In genomic region chr4:41654217-41654616, GRCm38 (mm10) we compare ENCODE assay signal across 8 mouse cellular contexts. TPM values are rescaled to one million over a fixed set of nuclear protein-coding genes. Genes with fewer than 3 reads are reported as not detected.
DNase-seq lines count a peak whose midpoint lies in the region; ATAC-seq and TF ChIP-seq lines count a peak whose summit lies in the region.

No protein-coding gene starts in this region.

- H3K9ac ChIP-seq in forebrain, embryonic 14.5 days (ENCODE audit: low read length), result no peak overlapping the region

- H3K4me2 ChIP-seq in forebrain, embryonic 14.5 days (ENCODE audit: low read length), result no peak overlapping the region

- DNase-seq in testis, postnatal 14 days (ENCODE audit: low spot score), result no peak
- DNase-seq in cerebellum, adult 11 months, result peak; percentile 70
- DNase-seq in forebrain, embryonic 14.5 days (ENCODE audit: low spot score), result peak; percentile 66
- peak; percentile 66 for DNase-seq in kidney, adult 2 months
- peak; percentile 49 to 53 for DNase-seq in lung, adult 18-20 months

- no peaks in the 10 kb centered on the region for H3K36me3 ChIP-seq in testis, adult 2 months (ENCODE audit: control insufficient read depth, insufficient read depth, low read length)
- peaks cover 32% of the 10 kb centered on the region for H3K36me3 ChIP-seq in forebrain, embryonic 14.5 days (ENCODE audit: control insufficient read depth, insufficient read depth, low read length)
- H3K36me3 ChIP-seq in kidney, adult 2 months (ENCODE audit: control insufficient read depth, insufficient read depth, low read length), result no peaks in the 10 kb centered on the region

- no peak overlapping the region for H3K27ac ChIP-seq in testis, adult 2 months (ENCODE audit: control insufficient read depth, insufficient read depth, low read depth, low read length)
- no peak overlapping the region for H3K27ac ChIP-seq in forebrain, embryonic 14.5 days (ENCODE audit: low read depth, low read length)
- no peak overlapping the region for H3K27ac ChIP-seq in kidney, adult 2 months (ENCODE audit: insufficient read depth, low read depth, low read length)
- H3K27ac ChIP-seq in olfactory bulb, adult 2 months (ENCODE audit: insufficient read depth, low read depth, low read length), result no peak overlapping the region

- no peak for TF ChIP-seq POLR2A in testis, adult 2 months (IDR thresholded peaks at IDR 0.05; ENCODE audit: control insufficient read depth, low read depth, low read length)
- no peak for TF ChIP-seq POLR2A in kidney, adult 2 months (IDR thresholded peaks at IDR 0.05; ENCODE audit: low read depth, low read length)
- no peak for TF ChIP-seq POLR2A in olfactory bulb, adult 2 months (IDR thresholded peaks at IDR 0.05; ENCODE audit: insufficient read depth, low read depth, low read length)

- peaks cover 7% of the 10 kb centered on the region; the same call in 1 of the 2 replicates for H3K4me1 ChIP-seq in testis, adult 2 months (ENCODE audit: control insufficient read depth, insufficient read depth, low read length)
- peaks cover 5% of the 10 kb centered on the region; the same call in 1 of the 2 replicates for H3K4me1 ChIP-seq in forebrain, embryonic 14.5 days (ENCODE audit: control insufficient read depth, insufficient read depth, low read length)
- H3K4me1 ChIP-seq in kidney, adult 2 months (ENCODE audit: control insufficient read depth, insufficient read depth, low read length), result no peaks in the 10 kb centered on the region
- H3K4me1 ChIP-seq in olfactory bulb, adult 2 months (ENCODE audit: control insufficient read depth, insufficient read depth, low read length), result peaks cover 2% of the 10 kb centered on the region

- WGBS in forebrain, embryonic 14.5 days, result 14% methylated on average over 7 of the region's 7 CpGs
- WGBS in kidney, adult 2 months, result 25% methylated on average over 7 of the region's 7 CpGs
- 24% methylated on average over 7 of the region's 7 CpGs for WGBS in olfactory bulb, adult 2 months

- H3K27me3 ChIP-seq in testis, adult 2 months (ENCODE audit: control insufficient read depth, insufficient read depth, low read length), result no peaks in the 10 kb centered on the region
- no peaks in the 10 kb centered on the region for H3K27me3 ChIP-seq in forebrain, embryonic 14.5 days (replicated peaks; ENCODE audit: control insufficient read depth, insufficient read depth, low read length)
- no peaks in the 10 kb centered on the region for H3K27me3 ChIP-seq in kidney, adult 2 months (replicated peaks; ENCODE audit: control insufficient read depth, insufficient read depth, low read length)

- TF ChIP-seq CTCF in testis, adult 2 months (IDR thresholded peaks at IDR 0.05; ENCODE audit: control insufficient read depth, insufficient read depth, insufficient replicate concordance, low read depth, low read length), result peak; percentile 30; the same call in 1 of the 2 replicates
- peak; percentile 73 for TF ChIP-seq CTCF in kidney, adult 2 months (conservative IDR thresholded peaks at IDR 0.05; ENCODE audit: insufficient read depth, insufficient read length, low read depth, low read length)
- peak; percentile 55 for TF ChIP-seq CTCF in olfactory bulb, adult 2 months (IDR thresholded peaks at IDR 0.05; ENCODE audit: insufficient read depth, low read depth, low read length)

- H3K4me3 ChIP-seq in testis, adult 2 months (ENCODE audit: control insufficient read depth, low read depth, low read length), result no peak overlapping the region
- no peak overlapping the region for H3K4me3 ChIP-seq in forebrain, embryonic 14.5 days (ENCODE audit: low read depth, low read length)
- H3K4me3 ChIP-seq in kidney, adult 2 months (ENCODE audit: insufficient read depth, low read depth, low read length), result no peak overlapping the region
- H3K4me3 ChIP-seq in olfactory bulb, adult 2 months (ENCODE audit: insufficient read depth, low read depth, low read length), result no peak overlapping the region

- H3K9me3 ChIP-seq in forebrain, embryonic 14.5 days (replicated peaks; ENCODE audit: control insufficient read depth, low read length), result no peaks in the 10 kb centered on the region

- ATAC-seq in forebrain, embryonic 14.5 days, result peak; percentile 49
- ATAC-seq in erythroid progenitor cell, adult 5-6 weeks (replicated peaks; ENCODE audit: low FRiP score, poor library complexity, severe bottlenecking), result no peak

RNA-seq across cellular contexts. Expression of gene Enho, which starts 14.1 kb away (rescaled TPM):
- polyA plus RNA-seq in testis, adult 2 months (2012; rRNA removed), result 3.7 and 4.2 TPM in 2 replicates
- 64.7 and 73.9 TPM in 2 replicates for polyA plus RNA-seq in forebrain, embryonic 14.5 days (2014; fragmentation: Nextera tagmentation; extraction: Ambion mirVana)
- 9.3 and 9.9 TPM in 2 replicates for polyA plus RNA-seq in kidney, adult 2 months (2012; rRNA removed)
- not detected in 2 replicates for polyA plus RNA-seq in olfactory bulb, adult 2 months (2012; ENCODE audit: insufficient read depth, insufficient read length, low replicate concordance, missing spikeins)
- total RNA-seq in erythroid progenitor cell, adult 5-6 weeks (2015; ENCODE audit: low replicate concordance), result not detected in 2 replicates
- not detected in 2 replicates for total RNA-seq in erythroid progenitor cell, adult 5-6 weeks (2017; ENCODE audit: low replicate concordance)

RNA-seq across cellular contexts. Expression of gene Cntfr, which starts 42.7 kb away (rescaled TPM):
- 3.7 and 4.0 TPM in 2 replicates for polyA plus RNA-seq in testis, adult 2 months (2012; rRNA removed)
- polyA plus RNA-seq in forebrain, embryonic 14.5 days (2014; fragmentation: Nextera tagmentation; extraction: Ambion mirVana), result 12.6 and 12.7 TPM in 2 replicates
- 15.4 and 15.9 TPM in 2 replicates for polyA plus RNA-seq in kidney, adult 2 months (2012; rRNA removed)
- not detected in 2 replicates for polyA plus RNA-seq in olfactory bulb, adult 2 months (2012; ENCODE audit: insufficient read depth, insufficient read length, low replicate concordance, missing spikeins)
- total RNA-seq in erythroid progenitor cell, adult 5-6 weeks (2015; ENCODE audit: low replicate concordance), result not detected in 2 replicates
- total RNA-seq in erythroid progenitor cell, adult 5-6 weeks (2017; ENCODE audit: low replicate concordance), result not detected in 2 replicates

RNA-seq across cellular contexts. Expression of gene Il11ra1, which starts 45.6 kb away (rescaled TPM):
- polyA plus RNA-seq in testis, adult 2 months (2012; rRNA removed), result 10.7 and 11.0 TPM in 2 replicates
- 23.9 and 24.3 TPM in 2 replicates for polyA plus RNA-seq in forebrain, embryonic 14.5 days (2014; fragmentation: Nextera tagmentation; extraction: Ambion mirVana)
- 125 and 126 TPM in 2 replicates for polyA plus RNA-seq in kidney, adult 2 months (2012; rRNA removed)
- polyA plus RNA-seq in olfactory bulb, adult 2 months (2012; ENCODE audit: insufficient read depth, insufficient read length, low replicate concordance, missing spikeins), result not detected in 2 replicates
- total RNA-seq in erythroid progenitor cell, adult 5-6 weeks (2015; ENCODE audit: low replicate concordance), result 6.5 and 28.5 TPM in 2 replicates
- 7.2 TPM in 1 of 2 replicates, not detected in the other for total RNA-seq in erythroid progenitor cell, adult 5-6 weeks (2017; ENCODE audit: low replicate concordance)

RNA-seq across cellular contexts. Expression of gene Rpp25l, which starts 59.1 kb away (rescaled TPM):
- polyA plus RNA-seq in testis, adult 2 months (2012; rRNA removed), result 21.8 and 27.5 TPM in 2 replicates
- polyA plus RNA-seq in forebrain, embryonic 14.5 days (2014; fragmentation: Nextera tagmentation; extraction: Ambion mirVana), result 72.2 and 83.3 TPM in 2 replicates
- 57.0 and 62.2 TPM in 2 replicates for polyA plus RNA-seq in kidney, adult 2 months (2012; rRNA removed)
- polyA plus RNA-seq in olfactory bulb, adult 2 months (2012; ENCODE audit: insufficient read depth, insufficient read length, low replicate concordance, missing spikeins), result not detected in 2 replicates
- total RNA-seq in erythroid progenitor cell, adult 5-6 weeks (2015; ENCODE audit: low replicate concordance), result 2.9 and 9.7 TPM in 2 replicates
- total RNA-seq in erythroid progenitor cell, adult 5-6 weeks (2017; ENCODE audit: low replicate concordance), result 5.0 and 22.6 TPM in 2 replicates

Comparison
In these comparisons a context has a peak if more than half of its experiments do, and no peak if none do; other contexts are left out.
1. RNA of gene Il11ra1, which starts 45.6 kb away (polyA plus RNA-seq): 125 to 126 TPM in kidney, adult 2 months, 23.9 to 24.3 TPM in forebrain, embryonic 14.5 days and 10.7 to 11.0 TPM in testis, adult 2 months; not detected in olfactory bulb, adult 2 months; every median in the first group is over 10 times any median in the second.
2. Peak in every context shown above with its lines, with median percentiles within 50 percentile points of each other: CTCF ChIP-seq.